Comparison of ENCODE assay signal across 8 mouse cellular contexts in the genomic region with DNA sequence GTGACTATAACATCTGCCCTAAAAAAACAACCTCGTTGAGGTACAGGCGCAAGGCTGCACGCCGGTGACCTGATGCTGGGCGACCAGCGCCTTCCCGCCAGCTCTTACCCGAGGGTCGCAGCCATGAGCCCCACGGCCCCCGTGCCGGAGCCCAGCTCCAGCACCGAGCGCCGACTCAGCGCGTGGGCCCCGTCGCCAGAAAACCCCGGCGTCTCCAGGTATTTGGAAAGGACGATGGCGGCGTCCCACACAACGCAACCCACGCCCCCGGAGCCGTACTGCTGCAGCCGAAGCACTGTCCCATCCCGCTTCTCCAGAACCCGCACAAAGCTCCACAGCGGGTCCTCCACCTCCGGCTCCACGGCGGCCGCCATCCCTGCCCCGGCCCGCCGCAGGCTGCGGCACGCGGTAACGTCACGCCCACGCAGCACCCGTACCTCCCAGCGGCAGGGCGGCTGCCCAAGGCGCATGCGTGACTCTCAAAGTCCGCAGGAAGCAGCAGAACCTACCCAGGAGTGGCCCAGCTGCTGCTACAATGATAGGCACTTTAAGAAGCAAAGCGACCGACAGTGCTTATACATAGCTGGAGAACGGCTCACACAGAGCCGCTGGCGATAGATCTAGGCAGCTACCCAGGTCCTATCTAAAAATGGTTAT. TPM values are rescaled to one million over a fixed set of nuclear protein-coding genes. Genes with fewer than 3 reads are reported as not detected.
DNase-seq lines count a peak whose midpoint lies in the region; ATAC-seq lines count a peak whose summit lies in the region.

A gene (minus strand): TSS at position 416 of the 657 bp plus-strand sequence.

- WGBS in hindbrain, embryonic 13.5 days, result under 1% methylated on average over 56 of the region's 56 CpGs

- peaks cover 22% of the 10 kb centered on the region for H3K4me1 ChIP-seq in hindbrain, embryonic 13.5 days (replicated peaks)

- peak; percentile 97 for DNase-seq in NIH3T3 (ENCODE audit: low read depth)
- peak; percentile 90 to 93 for DNase-seq in cerebellum, postnatal 10 days
- peak; percentile 76 to 83 for DNase-seq in frontal cortex, postnatal 14 days (ENCODE audit: low spot score in 2 of 2)
- DNase-seq in layer of hippocampus, postnatal 25 days (ENCODE audit: extremely low spot score in 1 of 2, low spot score in 1 of 2), result peak; percentile 79 to 87
- peak; percentile 90 for DNase-seq in lung, postnatal 25 days (ENCODE audit: low spot score)
- DNase-seq in retina, embryonic 14.5 days (ENCODE audit: low spot score), result peak; percentile 90
- peak; percentile 95 for DNase-seq in thymus, postnatal 4 days

- peak within 1 kb of the TSS; percentile 83 for H3K4me3 ChIP-seq in hindbrain, embryonic 13.5 days

- H3K9ac ChIP-seq in hindbrain, embryonic 13.5 days, result peak within 1 kb of the TSS; percentile 93

- H3K27me3 ChIP-seq in hindbrain, embryonic 13.5 days, result no peaks in the 10 kb centered on the region

- peak within 1 kb of the TSS; percentile 64 for H3K4me2 ChIP-seq in hindbrain, embryonic 13.5 days

- ATAC-seq in hindbrain, embryonic 13.5 days (ENCODE audit: low FRiP score), result peak; percentile 99

- peaks cover 48% of the 10 kb centered on the region for H3K36me3 ChIP-seq in hindbrain, embryonic 13.5 days

- no peaks in the 10 kb centered on the region for H3K9me3 ChIP-seq in hindbrain, embryonic 13.5 days

- peak within 1 kb of the TSS; percentile 88 for H3K27ac ChIP-seq in hindbrain, embryonic 13.5 days

RNA-seq across cellular contexts. Expression of the gene that starts here (rescaled TPM):
- polyA plus RNA-seq in hindbrain, embryonic 13.5 days (2015; fragmentation: Nextera tagmentation; extraction: Ambion mirVana), result 24.3 and 24.4 TPM in 2 replicates
- total RNA-seq in layer of hippocampus, postnatal 25 days (2021), result 10 to 100 TPM; 19.9 to 21.2 TPM

Comparison
In these comparisons a context has a peak if more than half of its experiments do, and no peak if none do; other contexts are left out.
1. Peak in every context shown above with its lines: DNase-seq, ATAC-seq, H3K4me3 ChIP-seq and H3K27ac ChIP-seq.